Mouse (Mus musculus) olfactory bulb, adult 2 months (tissue): ENCODE measurements around the gene Tgif1.

ENCODE experiments used
- CTCF ChIP-seq: fragments of 200-500 bp; IDR thresholded peaks from 2 replicates; pipeline ENCODE4 v1.5.1; 2012; ENCODE audit warnings: low read depth, mild to moderate bottlenecking, low read length, moderate library complexity; ENCODE audit not compliant: insufficient read depth
- POLR2A ChIP-seq: fragments of 200-500 bp; IDR thresholded peaks from 2 replicates; pipeline ENCODE4 v1.6.1; 2012; ENCODE audit warnings: mild to moderate bottlenecking, low read depth, low read length, moderate library complexity; ENCODE audit not compliant: insufficient read depth

DNA sequence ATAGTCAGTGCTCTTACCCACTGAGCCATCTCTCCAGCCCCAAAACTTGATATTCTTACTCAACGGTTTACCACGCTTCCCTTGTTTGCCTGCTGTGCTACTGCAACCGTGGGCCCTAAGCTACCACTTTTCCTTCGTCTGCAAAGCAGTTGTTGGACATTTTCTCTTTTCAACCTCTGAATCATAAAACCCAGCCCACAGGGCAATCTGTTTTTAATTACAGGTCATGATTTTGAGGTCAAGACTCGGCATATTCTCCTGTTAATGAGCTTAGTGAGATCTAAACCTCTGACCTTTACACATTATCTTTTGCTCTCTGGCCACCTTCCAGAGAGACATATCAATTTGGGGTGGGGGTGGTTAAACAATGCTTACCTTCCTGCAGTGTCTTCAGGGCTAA is 14.8 kb downstream of the Tgif1 start:
- no peak for TF ChIP-seq POLR2A
- TF ChIP-seq CTCF, result no peak
